Mouse (Mus musculus) frontal cortex, adult (tissue): ENCODE results near the gene Fbxl7.

ENCODE experiments used
- ATAC-seq: cut with Nextera tagmentation; 2 replicates; pipeline ENCODE4 v1.9.2; 2017; ENCODE audit warnings: mild to moderate bottlenecking, moderate library complexity, mixed read lengths; ENCODE audit not compliant: low TSS enrichment

Gene Fbxl7

GRCm38 (mm10) chr15:26809569-26809968, 85.8 kb downstream of the Fbxl7 start:
- ATAC-seq: no peak

GRCm38 (mm10) chr15:26804046-26804445, 91.3 kb downstream of the Fbxl7 start:
- ATAC-seq: no peak

- no peak for ATAC-seq
Measured at GRCm38 (mm10) chr15:26799457-26800021, 95.8 kb downstream of the Fbxl7 start.

GRCm38 (mm10) chr15:26795937-26796336, 99.4 kb downstream of the Fbxl7 start:
- no peak for ATAC-seq

GRCm38 (mm10) chr15:26795518-26795917, 99.9 kb downstream of the Fbxl7 start:
- peak; percentile 79 for ATAC-seq

GRCm38 (mm10) chr15:26787148-26787547, 108.2 kb downstream of the Fbxl7 start:
- no peak for ATAC-seq

- no peak for ATAC-seq
Measured at GRCm38 (mm10) chr15:26780557-26780956, 114.8 kb downstream of the Fbxl7 start.

- ATAC-seq: no peak
Measured at GRCm38 (mm10) chr15:26779129-26779528, 116.3 kb downstream of the Fbxl7 start.

GRCm38 (mm10) chr15:26775720-26776119, 119.7 kb downstream of the Fbxl7 start:
- ATAC-seq: no peak

- no peak for ATAC-seq
Measured at GRCm38 (mm10) chr15:26774895-26775294, 120.5 kb downstream of the Fbxl7 start.

- ATAC-seq: no peak
Measured at GRCm38 (mm10) chr15:26761651-26762050, 133.7 kb downstream of the Fbxl7 start.

- ATAC-seq: peak; percentile 87
Measured at GRCm38 (mm10) chr15:26748484-26748883, 146.9 kb downstream of the Fbxl7 start.

GRCm38 (mm10) chr15:26732366-26732765, 163.0 kb downstream of the Fbxl7 start:
- no peak for ATAC-seq

GRCm38 (mm10) chr15:26730760-26731159, 164.6 kb downstream of the Fbxl7 start:
- peak; percentile 88 for ATAC-seq

GRCm38 (mm10) chr15:26729341-26729740, 166.0 kb downstream of the Fbxl7 start:
- peak; percentile 24; the same call in 1 of the 2 replicates for ATAC-seq

GRCm38 (mm10) chr15:26718390-26719036, 176.9 kb downstream of the Fbxl7 start:
- ATAC-seq: no peak

- ATAC-seq: no peak
Measured at GRCm38 (mm10) chr15:26717952-26718351, 177.4 kb downstream of the Fbxl7 start.

GRCm38 (mm10) chr15:26716181-26716580, 179.2 kb downstream of the Fbxl7 start:
- ATAC-seq: no peak

- ATAC-seq: no peak
Measured at GRCm38 (mm10) chr15:26715635-26716034, 179.7 kb downstream of the Fbxl7 start.

GRCm38 (mm10) chr15:26712271-26712670, 183.1 kb downstream of the Fbxl7 start:
- ATAC-seq: no peak

- ATAC-seq: no peak
Measured at GRCm38 (mm10) chr15:26704966-26705365, 190.4 kb downstream of the Fbxl7 start.

GRCm38 (mm10) chr15:26703156-26703840, 192.1 kb downstream of the Fbxl7 start:
- ATAC-seq: no peak
